Mouse (Mus musculus) hematopoietic stem cell, adult 5-6 weeks (primary cell): ENCODE data around the gene Nfatc3. TPM values are rescaled to one million over a fixed set of nuclear protein-coding genes. Genes with fewer than 3 reads are reported as not detected.

ENCODE experiments used
- ATAC-seq, 2 experiments: fragments of 125-278 bp in 1 of 2; replicated peaks in 1 of 2; 2 replicates each; pipeline ENCODE4 v1.8.0; 2016 to 2017; ENCODE audit warnings: inconsistent platforms in 2 of 2, mild to moderate bottlenecking in 2 of 2, moderate number of reproducible peaks in 2 of 2, low read depth in 1 of 2, moderate TSS enrichment in 1 of 2; ENCODE audit not compliant: low FRiP score in 2 of 2, poor library complexity in 2 of 2, severe bottlenecking in 2 of 2, insufficient read depth in 1 of 2, low TSS enrichment in 1 of 2
- total RNA-seq: library from RNA; stranded (forward); fragments of 172-1452, 232-1000 nt; gene quantifications from 2 replicates; pipeline ENCODE4 v1.2.3, GENCODE M21; 2017

The Nfatc3 gene
- total RNA-seq, 1 experiment from 2014 or later = 34.5 TPM

GRCm38 (mm10) chr8:106152876-106153275, 94.2 kb downstream of the Nfatc3 start:
- no peak; a peak in 1 of 4 replicates for ATAC-seq

- no peak for ATAC-seq
Observed at GRCm38 (mm10) chr8:106157419-106157818, 98.8 kb downstream of the Nfatc3 start.

- no peak for ATAC-seq
Observed at GRCm38 (mm10) chr8:106158381-106158780, 99.7 kb downstream of the Nfatc3 start.

- ATAC-seq = no peak
Observed at GRCm38 (mm10) chr8:106159876-106160275, 101.2 kb downstream of the Nfatc3 start.

GRCm38 (mm10) chr8:106163251-106163650, 104.6 kb downstream of the Nfatc3 start:
- ATAC-seq = no peak

- peak; percentile 25 to 49; a peak in 1 of 4 replicates for ATAC-seq
Observed at GRCm38 (mm10) chr8:106165460-106165859, 106.8 kb downstream of the Nfatc3 start.

- peak; percentile 66 to 76 for ATAC-seq
Observed at GRCm38 (mm10) chr8:106168356-106169016, 109.8 kb downstream of the Nfatc3 start, which contains the start of gene Slc7a6. Gene Slc7a6 (plus strand): TSS chr8:106168857.

- peak; percentile 13 to 23; a peak in 2 of 4 replicates for ATAC-seq
Observed at GRCm38 (mm10) chr8:106169017-106169933, 110.6 kb downstream of the Nfatc3 start.

- ATAC-seq = no peak
Observed at GRCm38 (mm10) chr8:106169934-106170480, 111.4 kb downstream of the Nfatc3 start.

GRCm38 (mm10) chr8:106173566-106173965, 114.9 kb downstream of the Nfatc3 start:
- no peak for ATAC-seq

GRCm38 (mm10) chr8:106176891-106177290, 118.3 kb downstream of the Nfatc3 start:
- ATAC-seq = no peak

- ATAC-seq = no peak
Observed at GRCm38 (mm10) chr8:106177594-106177993, 119.0 kb downstream of the Nfatc3 start.

GRCm38 (mm10) chr8:106178428-106178827, 119.8 kb downstream of the Nfatc3 start:
- no peak for ATAC-seq

Other genes starting within 250 kb of the Nfatc3 start
- gene Ranbp10, start 231.5 kb upstream of the Nfatc3 start, total RNA-seq = 7.1 and 10.3 TPM in 2 replicates
- not detected in 2 replicates for gene Tsnaxip1, start 231.1 kb upstream of the Nfatc3 start, total RNA-seq
- gene Cenpt, start 205.6 kb upstream of the Nfatc3 start, total RNA-seq = 14.3 and 14.6 TPM in 2 replicates
- gene Thap11, start 203.7 kb upstream of the Nfatc3 start, total RNA-seq = 25.8 and 28.3 TPM in 2 replicates
- 58.5 and 70.2 TPM in 2 replicates for gene Nutf2, start 198.3 kb upstream of the Nfatc3 start, total RNA-seq
- 23.4 and 40.6 TPM in 2 replicates for gene Edc4, start 178.0 kb upstream of the Nfatc3 start, total RNA-seq
- not detected in 2 replicates for gene Nrn1l, start 165.3 kb upstream of the Nfatc3 start, total RNA-seq
- gene Pskh1, start 158.4 kb upstream of the Nfatc3 start, total RNA-seq = 23.3 and 27.5 TPM in 2 replicates
- gene Ctrl, start 125.0 kb upstream of the Nfatc3 start, total RNA-seq = not detected in 2 replicates
- gene Psmb10, start 120.4 kb upstream of the Nfatc3 start, total RNA-seq = 38.8 and 79.5 TPM in 2 replicates
- not detected in 2 replicates for gene Lcat, start 115.5 kb upstream of the Nfatc3 start, total RNA-seq
- gene Slc12a4, start 92.7 kb upstream of the Nfatc3 start, total RNA-seq = 1.4 and 8.0 TPM in 2 replicates
- not detected in 2 replicates for gene Dpep3, start 79.4 kb upstream of the Nfatc3 start, total RNA-seq
- gene Dus2, start 67.5 kb upstream of the Nfatc3 start, total RNA-seq = 5.0 and 14.4 TPM in 2 replicates
- gene Dpep2nb, start 52.9 kb upstream of the Nfatc3 start, total RNA-seq = not detected in 2 replicates
- gene Ddx28, start 47.0 kb upstream of the Nfatc3 start, total RNA-seq = 10.1 and 12.8 TPM in 2 replicates
- gene Esrp2, start 78.1 kb downstream of the Nfatc3 start, total RNA-seq = not detected in 2 replicates
- 7.9 and 16.3 TPM in 2 replicates for gene Pla2g15, start 91.6 kb downstream of the Nfatc3 start, total RNA-seq
- gene Slc7a6, start 110.0 kb downstream of the Nfatc3 start, total RNA-seq = 21.6 and 23.8 TPM in 2 replicates
- gene Slc7a6os, start 152.1 kb downstream of the Nfatc3 start, total RNA-seq = 42.8 and 50.0 TPM in 2 replicates
- 26.3 and 34.3 TPM in 2 replicates for gene Prmt7, start 152.1 kb downstream of the Nfatc3 start, total RNA-seq